Mouse (Mus musculus): ENCODE results near the gene Fundc2. TPM values are rescaled to one million over a fixed set of nuclear protein-coding genes. Genes with fewer than 3 reads are reported as not detected.
A peak's percentile ranks its signal among the peaks of the same experiment; 100 is the strongest.

Gene Fundc2
- 38.5 and 40.3 TPM in 2 replicates for polyA plus RNA-seq (2015; fragmentation: Nextera tagmentation; extraction: Ambion mirVana)

DNA sequence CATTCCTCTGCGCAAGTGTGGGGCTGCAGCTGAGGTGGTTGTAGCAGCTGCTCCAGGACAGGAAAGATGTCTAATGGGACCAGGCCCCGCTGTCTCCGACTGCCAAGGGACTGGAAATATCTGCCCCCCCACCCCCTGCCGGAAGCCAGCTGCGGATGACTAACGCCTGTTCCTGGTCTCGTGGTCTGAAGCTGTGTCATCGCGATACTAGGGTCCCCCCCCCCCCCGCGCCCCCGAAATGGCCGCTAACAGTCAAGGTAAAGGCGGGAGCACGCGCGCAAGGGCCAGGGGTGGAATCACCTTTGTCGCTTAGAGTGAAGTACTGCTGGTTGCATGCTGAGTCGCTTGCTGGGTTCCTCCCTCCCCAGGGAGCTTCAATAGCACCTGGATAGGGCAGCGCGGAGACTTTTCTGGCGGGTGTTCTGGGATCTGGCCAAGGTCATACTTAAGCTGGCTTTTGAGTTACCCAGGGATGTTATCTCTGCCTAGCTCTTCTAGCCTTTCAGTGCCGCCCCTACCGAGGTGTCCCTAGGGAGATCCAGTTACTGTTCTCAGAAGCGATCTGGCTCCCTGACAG is at the start of gene Fundc2, which contains the start of gene F8:
Gene Fundc2 (plus strand): TSS at position 205 of the 577 bp plus-strand sequence.
Gene F8 (minus strand): TSS at position 421 of the 577 bp plus-strand sequence.
- Histone ChIP-seq H3K9me3 (no peaks in the 10 kb centered on the region), H3K4me3 (peak within 1 kb of the TSS; percentile 53), H3K36me3 (no peaks in the 10 kb centered on the region), H3K4me1 (replicated peaks) (no peaks in the 10 kb centered on the region), H3K27ac (peak within 1 kb of the TSS; percentile 79), H3K27me3 (no peaks in the 10 kb centered on the region), H3K9ac (peak within 1 kb of the TSS; percentile 73), H3K4me2 (peak within 1 kb of the TSS; percentile 51)
- ATAC-seq (ENCODE audit: low FRiP score), result peak; percentile 99
- WGBS, result 14% methylated on average over 17 of the region's 25 CpGs

DNA sequence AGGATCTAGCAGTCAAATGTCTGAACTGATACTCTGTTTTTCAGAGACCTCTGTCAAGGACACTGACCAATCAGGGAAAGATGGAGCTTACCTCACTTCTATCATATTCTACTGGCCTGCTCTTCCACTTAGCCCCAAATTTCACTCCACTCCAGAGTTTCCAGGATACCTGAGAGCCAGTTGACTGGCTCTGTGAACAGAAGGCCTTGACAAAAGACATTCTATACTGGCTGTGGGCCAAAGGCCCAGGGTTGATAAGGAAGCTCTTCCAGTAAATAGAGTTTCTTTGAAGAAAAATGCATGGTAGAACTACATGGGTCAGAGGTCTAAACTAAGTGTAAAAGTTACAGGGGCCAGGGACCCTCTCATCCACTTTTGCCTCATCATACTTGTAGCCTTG is 12.0 kb upstream of the Fundc2 start:
- H3K9ac ChIP-seq, result no peak overlapping the region
- no peak overlapping the region for H3K4me3 ChIP-seq
- ATAC-seq (ENCODE audit: low FRiP score), result no peak
- H3K36me3 ChIP-seq, result no peaks in the 10 kb centered on the region
- H3K27me3 ChIP-seq, result no peaks in the 10 kb centered on the region
- H3K9me3 ChIP-seq, result no peaks in the 10 kb centered on the region
- H3K4me2 ChIP-seq, result no peak overlapping the region
- no peak overlapping the region for H3K27ac ChIP-seq
- H3K4me1 ChIP-seq (replicated peaks), result no peaks in the 10 kb centered on the region

DNA sequence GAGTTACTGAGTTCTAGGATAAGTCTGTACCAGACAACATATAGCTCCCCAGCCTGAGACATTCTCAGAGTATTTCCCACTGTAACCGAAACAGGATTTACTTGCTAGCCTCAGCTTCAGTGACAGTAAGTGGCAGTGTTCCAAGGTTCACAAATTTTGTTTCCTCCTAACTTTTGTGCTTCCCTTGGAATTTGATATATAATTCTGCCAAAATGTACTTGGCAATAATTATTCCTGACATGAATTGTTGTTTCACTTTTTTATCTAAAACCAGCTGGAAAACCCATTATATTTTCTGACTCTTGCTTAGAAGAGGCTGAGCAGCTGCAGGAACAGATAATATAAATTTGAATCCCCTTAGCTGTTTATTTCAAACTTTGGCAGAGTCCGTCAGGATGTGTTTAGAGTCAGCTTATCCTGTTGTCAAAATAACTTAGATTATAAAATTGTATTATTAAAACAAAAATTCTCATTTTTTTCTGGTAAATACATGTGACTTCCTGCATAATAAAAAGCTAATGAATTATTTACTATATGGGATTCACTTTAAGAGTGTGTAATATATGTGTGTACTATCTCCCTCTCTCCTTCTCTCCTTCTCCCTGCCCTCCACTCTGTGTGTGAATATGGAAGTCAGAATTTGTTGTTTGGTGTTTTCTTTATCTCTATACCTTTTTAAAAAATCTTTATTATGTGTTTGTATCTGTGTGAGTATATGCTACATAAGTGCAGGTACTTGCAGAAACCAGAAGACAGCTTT is 9.4 kb upstream of the Fundc2 start:
- Histone ChIP-seq H3K27me3 (no peaks in the 10 kb centered on the region), H3K36me3 (no peaks in the 10 kb centered on the region), H3K27ac (no peak overlapping the region), H3K4me3 (no peak overlapping the region), H3K4me2 (no peak overlapping the region), H3K4me1 (replicated peaks) (no peaks in the 10 kb centered on the region), H3K9me3 (no peaks in the 10 kb centered on the region), H3K9ac (no peak overlapping the region)
- 83% methylated on average over 2 of the region's 2 CpGs for WGBS
- ATAC-seq (ENCODE audit: low FRiP score), result no peak

DNA sequence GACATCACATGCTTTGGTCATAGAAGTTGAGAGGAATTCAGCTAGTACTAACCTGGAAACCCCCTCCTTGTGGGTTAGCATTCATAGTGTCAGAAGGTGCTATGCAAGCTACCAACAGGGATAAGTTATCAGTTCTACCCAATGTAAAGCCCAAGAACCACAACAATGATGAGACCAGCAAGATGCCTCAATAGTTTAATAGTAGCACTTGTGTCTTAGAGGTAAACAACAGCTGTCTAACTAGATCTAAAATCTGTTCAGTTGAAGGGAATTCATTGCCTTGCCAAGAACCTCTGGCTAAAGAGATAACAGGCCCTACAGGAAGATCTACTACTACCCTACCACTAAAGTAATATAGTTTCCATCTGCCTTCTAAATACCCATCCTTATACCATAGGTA is 5.4 kb upstream of the Fundc2 start:
- H3K4me3 ChIP-seq, result no peak overlapping the region
- ATAC-seq (ENCODE audit: low FRiP score), result no peak
- no peak overlapping the region for H3K4me2 ChIP-seq
- H3K9me3 ChIP-seq, result no peaks in the 10 kb centered on the region
- no peaks in the 10 kb centered on the region for H3K27me3 ChIP-seq
- no peaks in the 10 kb centered on the region for H3K36me3 ChIP-seq
- H3K9ac ChIP-seq, result no peak overlapping the region
- no peak overlapping the region for H3K27ac ChIP-seq
- no peaks in the 10 kb centered on the region for H3K4me1 ChIP-seq (replicated peaks)

DNA sequence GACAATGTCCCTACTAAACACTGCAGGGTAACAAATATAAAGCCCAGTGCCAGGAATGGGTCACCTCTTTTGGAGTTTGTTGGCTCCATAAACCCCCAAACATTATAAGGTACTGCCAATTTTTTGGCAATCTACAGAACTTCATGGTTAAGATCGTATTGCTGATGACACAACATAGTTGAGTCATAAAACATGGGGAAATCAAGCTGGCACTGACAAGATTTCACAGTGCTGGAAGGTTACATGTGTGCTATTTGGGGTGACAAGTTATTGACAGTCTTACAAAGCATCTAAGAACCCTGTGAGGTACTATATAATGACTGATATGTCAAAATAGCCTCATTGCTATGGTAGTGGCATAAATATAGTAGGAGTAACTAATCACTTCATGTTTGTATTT is 1.0 kb upstream of the Fundc2 start:
- no peak for ATAC-seq (ENCODE audit: low FRiP score)
- no peaks in the 10 kb centered on the region for H3K27me3 ChIP-seq
- H3K4me1 ChIP-seq (replicated peaks), result no peaks in the 10 kb centered on the region
- H3K27ac ChIP-seq, result no peak overlapping the region
- WGBS, result 94% methylated on average over 1 of the region's 1 CpGs
- no peak overlapping the region for H3K4me3 ChIP-seq
- H3K9ac ChIP-seq, result no peak overlapping the region
- no peak overlapping the region for H3K4me2 ChIP-seq
- H3K9me3 ChIP-seq, result no peaks in the 10 kb centered on the region
- H3K36me3 ChIP-seq, result no peaks in the 10 kb centered on the region

DNA sequence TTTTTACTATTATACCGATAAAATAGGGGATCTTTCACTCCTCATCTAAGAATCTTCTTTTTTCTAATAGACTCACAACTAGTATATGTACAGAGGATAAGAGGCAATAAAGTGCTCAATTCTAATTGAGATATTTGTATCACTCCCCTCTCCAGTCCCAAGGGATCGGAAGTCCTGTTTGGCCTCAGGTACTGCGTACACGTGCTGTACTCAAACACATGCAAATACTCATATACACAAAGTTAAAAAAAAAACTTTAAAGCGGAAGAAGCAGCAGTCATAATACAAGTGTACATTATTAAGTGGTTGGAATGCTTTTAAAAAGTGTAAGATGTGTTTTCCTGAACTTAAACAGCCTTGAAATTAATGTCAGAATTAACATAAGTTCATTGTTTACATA is 500 bp upstream of the Fundc2 start:
- no peaks in the 10 kb centered on the region for H3K9me3 ChIP-seq
- H3K36me3 ChIP-seq, result no peaks in the 10 kb centered on the region
- 74% methylated on average over 5 of the region's 5 CpGs for WGBS
- H3K4me1 ChIP-seq (replicated peaks), result no peaks in the 10 kb centered on the region
- peak overlapping the region; percentile 53 for H3K4me3 ChIP-seq
- no peak overlapping the region for H3K27ac ChIP-seq
- peak; percentile 10; the same call in 1 of the 2 replicates for ATAC-seq (ENCODE audit: low FRiP score)
- H3K4me2 ChIP-seq, result peak overlapping the region; percentile 51
- H3K9ac ChIP-seq, result 0 out of 2 replicates have a peak overlapping the region, but pooled peaks have one; percentile 73
- H3K27me3 ChIP-seq, result no peaks in the 10 kb centered on the region

DNA sequence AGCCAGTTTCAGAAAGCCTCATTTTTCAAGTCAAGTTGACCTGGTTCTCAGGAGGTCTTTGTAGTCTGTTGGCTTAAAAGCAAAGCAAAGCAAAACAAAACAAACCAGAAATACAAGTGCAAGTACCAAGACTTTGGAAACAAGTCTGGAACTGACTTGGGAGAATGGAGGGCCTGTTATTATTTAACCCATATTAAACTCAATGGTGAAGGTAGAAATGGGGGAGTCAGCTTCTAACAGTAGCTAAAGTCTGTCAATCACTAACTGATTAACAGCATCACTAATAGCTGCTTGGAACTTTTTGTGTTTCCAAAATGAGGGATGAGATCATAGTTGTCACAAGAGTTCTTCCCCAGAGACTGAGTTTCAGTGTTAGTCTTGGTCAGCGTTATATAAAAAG is 17.3 kb downstream of the Fundc2 start:
- H3K4me3 ChIP-seq, result no peak overlapping the region
- no peaks in the 10 kb centered on the region for H3K4me1 ChIP-seq (replicated peaks)
- no peak overlapping the region for H3K27ac ChIP-seq
- no peak for ATAC-seq (ENCODE audit: low FRiP score)
- H3K9me3 ChIP-seq, result no peaks in the 10 kb centered on the region
- H3K4me2 ChIP-seq, result no peak overlapping the region
- no peak overlapping the region for H3K9ac ChIP-seq
- H3K36me3 ChIP-seq, result no peaks in the 10 kb centered on the region
- WGBS, result 85% methylated on average over 1 of the region's 1 CpGs
- no peaks in the 10 kb centered on the region for H3K27me3 ChIP-seq

DNA sequence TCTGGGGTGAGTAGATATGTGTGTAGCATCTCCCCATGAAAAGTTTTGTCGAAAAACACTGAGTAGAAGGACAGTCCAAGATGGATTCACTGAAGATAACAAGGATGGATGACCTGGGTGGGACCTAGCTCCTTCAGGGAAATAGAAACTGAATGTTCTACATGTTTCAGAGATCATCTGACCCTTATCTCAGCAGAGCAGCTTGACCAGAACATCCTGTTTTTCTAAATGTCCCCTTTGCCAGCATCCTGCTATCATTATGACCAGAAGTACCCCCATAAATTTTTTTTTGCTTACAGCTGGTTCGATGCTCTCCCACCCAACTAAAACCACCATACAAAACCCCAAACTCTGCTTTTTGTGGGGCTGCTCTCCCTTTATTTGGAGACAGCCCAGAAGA is 20.5 kb downstream of the Fundc2 start:
- ATAC-seq (ENCODE audit: low FRiP score), result no peak
- WGBS, result 74% methylated on average over 2 of the region's 2 CpGs
- no peaks in the 10 kb centered on the region for H3K9me3 ChIP-seq
- no peaks in the 10 kb centered on the region for H3K27me3 ChIP-seq
- no peaks in the 10 kb centered on the region for H3K36me3 ChIP-seq
- no peak overlapping the region for H3K9ac ChIP-seq
- no peak overlapping the region for H3K4me2 ChIP-seq
- H3K27ac ChIP-seq, result no peak overlapping the region
- no peaks in the 10 kb centered on the region for H3K4me1 ChIP-seq (replicated peaks)
- H3K4me3 ChIP-seq, result no peak overlapping the region

DNA sequence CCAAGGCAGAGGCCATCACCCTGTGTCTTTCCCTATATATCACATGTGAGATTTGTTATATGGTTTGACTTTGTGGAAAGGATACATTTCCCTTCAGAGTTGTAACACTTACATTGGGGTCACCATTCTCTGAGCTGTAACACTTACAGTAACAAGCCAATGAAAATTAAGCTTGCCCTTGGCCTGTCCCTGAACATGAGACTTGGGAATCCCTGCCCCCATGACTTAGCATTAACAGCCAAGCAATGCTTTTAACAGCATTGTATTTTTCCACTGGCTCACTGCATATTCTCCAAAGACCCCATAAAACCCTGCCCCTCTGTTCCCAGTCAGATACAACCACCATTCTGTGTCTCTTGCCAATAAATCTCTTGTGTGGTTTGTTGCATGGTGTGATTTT is 21.2 kb downstream of the Fundc2 start:
- Histone ChIP-seq H3K4me3 (no peak overlapping the region), H3K36me3 (no peaks in the 10 kb centered on the region), H3K4me1 (replicated peaks) (no peaks in the 10 kb centered on the region), H3K27me3 (no peaks in the 10 kb centered on the region), H3K27ac (no peak overlapping the region), H3K9me3 (no peaks in the 10 kb centered on the region), H3K9ac (no peak overlapping the region), H3K4me2 (no peak overlapping the region)
- ATAC-seq (ENCODE audit: low FRiP score), result no peak

DNA sequence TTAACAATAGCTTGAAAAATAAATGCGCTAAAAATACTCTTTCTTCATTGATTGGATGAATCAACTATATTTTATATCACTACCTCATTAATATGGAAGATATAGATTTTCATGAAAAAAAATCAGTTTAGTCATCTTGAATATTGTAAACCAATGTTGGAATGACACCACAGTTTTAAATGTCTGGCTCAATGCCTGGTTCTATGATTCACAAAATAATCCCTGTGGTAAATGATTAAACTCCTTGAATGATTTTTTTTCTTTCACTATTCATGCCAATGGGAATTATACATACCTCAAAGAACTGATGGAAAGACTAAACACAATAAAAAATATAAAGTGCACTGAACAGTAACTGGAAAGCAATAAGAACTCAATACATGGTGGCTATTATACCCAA is 27.5 kb downstream of the Fundc2 start:
- Histone ChIP-seq H3K27ac (no peak overlapping the region), H3K9me3 (no peaks in the 10 kb centered on the region)

DNA sequence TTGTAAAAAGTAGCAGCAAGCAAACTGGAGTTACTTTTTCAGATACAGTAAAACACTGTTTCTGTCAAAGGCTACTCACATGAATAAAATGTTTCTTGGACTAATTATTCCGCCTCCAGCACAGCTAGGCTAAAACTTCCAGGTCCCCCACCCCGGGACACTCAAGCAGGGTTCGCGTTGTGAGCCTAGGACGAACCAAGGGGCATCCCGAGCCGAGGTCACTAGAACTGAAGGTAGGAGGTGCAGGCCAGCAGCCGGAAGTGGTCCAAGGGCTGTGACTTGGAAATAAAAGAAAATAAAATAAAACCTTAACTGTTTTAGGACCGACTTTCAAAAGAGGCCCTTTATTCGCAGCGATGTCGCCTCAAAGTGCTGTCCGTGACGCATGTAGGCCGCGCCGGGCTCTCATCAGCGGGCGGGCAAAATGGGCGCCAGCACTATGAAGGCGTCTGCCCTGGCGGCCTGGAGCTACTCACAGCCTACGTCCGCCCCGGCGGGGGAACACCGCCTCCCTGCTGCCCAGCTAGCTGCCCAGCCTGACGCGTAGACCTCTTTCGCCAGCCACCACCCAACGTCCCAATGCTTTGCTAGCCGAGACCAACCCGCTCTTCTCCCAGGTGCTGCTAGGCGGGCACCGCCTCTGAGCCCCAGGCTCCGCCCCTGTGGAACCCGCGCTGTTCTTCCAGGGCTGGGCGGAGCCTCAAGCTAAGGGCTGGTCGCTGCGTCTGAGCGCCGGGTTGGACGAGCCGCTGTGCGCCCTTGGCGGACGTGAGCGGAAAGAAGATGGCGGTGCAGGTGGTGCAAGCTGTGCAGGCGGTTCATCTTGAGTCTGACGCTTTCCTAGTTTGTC is 34.0 kb downstream of the Fundc2 start, which contains the start of the genes Cmc4, Mtcp1 and Brcc3:
Gene Cmc4 (minus strand): TSS at position 649 of the 850 bp plus-strand sequence.
Gene Mtcp1 (minus strand): TSS at position 653 of the 850 bp plus-strand sequence.
Gene Brcc3 (plus strand): TSS at position 693 of the 850 bp plus-strand sequence.
- 16% methylated on average over 52 of the region's 52 CpGs for WGBS
- no peaks in the 10 kb centered on the region for H3K36me3 ChIP-seq

More for the DNA sequence above, 27.5 kb downstream of the Fundc2 start:
- Histone ChIP-seq H3K27me3 (no peaks in the 10 kb centered on the region), H3K36me3 (no peaks in the 10 kb centered on the region), H3K4me2 (no peak overlapping the region), H3K4me3 (no peak overlapping the region), H3K4me1 (replicated peaks) (no peaks in the 10 kb centered on the region), H3K9ac (no peak overlapping the region)
- 89% methylated on average over 1 of the region's 1 CpGs for WGBS
- ATAC-seq (ENCODE audit: low FRiP score), result no peak

More for the DNA sequence above, 34.0 kb downstream of the Fundc2 start, which contains the start of the genes Cmc4, Mtcp1 and Brcc3:
- H3K9ac ChIP-seq, result peak within 1 kb of the TSS; percentile 68
- H3K9me3 ChIP-seq, result no peaks in the 10 kb centered on the region
- peak within 1 kb of the TSS; percentile 54 for H3K4me2 ChIP-seq
- peak within 1 kb of the TSS; percentile 91 for H3K27ac ChIP-seq
- H3K27me3 ChIP-seq, result no peaks in the 10 kb centered on the region
- H3K4me3 ChIP-seq, result peak within 1 kb of the TSS; percentile 50
- H3K4me1 ChIP-seq (replicated peaks), result no peaks in the 10 kb centered on the region
- peak; percentile 100 for ATAC-seq (ENCODE audit: low FRiP score)
